Mouse (Mus musculus) megakaryocyte, adult 5-6 weeks (primary cell): ENCODE measurements around the gene Mamdc4. TPM values are rescaled to one million over a fixed set of nuclear protein-coding genes. Genes with fewer than 3 reads are reported as not detected.

Experiments used
- ATAC-seq: 2 replicates; pipeline ENCODE4 v1.8.0; 2016; ENCODE audit warnings: mild to moderate bottlenecking, inconsistent platforms; ENCODE audit not compliant: poor library complexity, severe bottlenecking
- total RNA-seq, 2 experiments: library from RNA; stranded (forward) in 1 of 2; stranded (reverse) in 1 of 2; fragments of 153-499, 151-499 nt in 1 of 2; fragments of 221-1000, 200-1000 nt in 1 of 2; gene quantifications; 2 replicates each; pipeline versions ENCODE4 v1.2.3 to v1.2.4; 2015 to 2017

The Mamdc4 gene
- 0.09 and 2.3 TPM in 2 replicates for total RNA-seq (2015)
- 0.15 and 5.0 TPM in 2 replicates for total RNA-seq (2017)

- ATAC-seq = peak; percentile 93
Measured at GRCm38 (mm10) chr2:25574579-25575431, at the start of gene Mamdc4, which contains the start of gene Phpt1. TSS of gene Mamdc4 (minus strand) at chr2:25574845. TSS of gene Phpt1 (minus strand) at chr2:25575224.

- ATAC-seq = peak; percentile 90
Measured at GRCm38 (mm10) chr2:25621229-25622200, 46.9 kb upstream of the Mamdc4 start, which contains the start of gene Tmem141. TSS of gene Tmem141 (minus strand) at chr2:25622005.

- ATAC-seq = no peak; the same call in 1 of the 2 replicates
Measured at GRCm38 (mm10) chr2:25620852-25621228, 46.2 kb upstream of the Mamdc4 start.

- ATAC-seq = no peak
Measured at GRCm38 (mm10) chr2:25620386-25620785, 45.7 kb upstream of the Mamdc4 start.

- no peak for ATAC-seq
Measured at GRCm38 (mm10) chr2:25617578-25617977, 42.9 kb upstream of the Mamdc4 start, which contains the start of gene Ccdc183. TSS of gene Ccdc183 (minus strand) at chr2:25617678.

- no peak for ATAC-seq
Measured at GRCm38 (mm10) chr2:25616398-25616797, 41.8 kb upstream of the Mamdc4 start.

- peak; percentile 43 for ATAC-seq
Measured at GRCm38 (mm10) chr2:25608671-25609070, 34.0 kb upstream of the Mamdc4 start.

- ATAC-seq = peak; percentile 96
Measured at GRCm38 (mm10) chr2:25607761-25608622, 33.3 kb upstream of the Mamdc4 start, which contains the start of gene Rabl6. TSS of gene Rabl6 (minus strand) at chr2:25608521.

GRCm38 (mm10) chr2:25602526-25602925 is 27.9 kb upstream of the Mamdc4 start:
- ATAC-seq = no peak

GRCm38 (mm10) chr2:25600037-25600436 is 25.4 kb upstream of the Mamdc4 start:
- ATAC-seq = no peak

GRCm38 (mm10) chr2:25598749-25599148 is 24.1 kb upstream of the Mamdc4 start:
- no peak for ATAC-seq

- ATAC-seq = no peak
Measured at GRCm38 (mm10) chr2:25596765-25597510, 22.3 kb upstream of the Mamdc4 start.

- 0 out of 2 replicates have a peak, but pooled peaks have one; percentile 51 for ATAC-seq
Measured at GRCm38 (mm10) chr2:25591863-25592262, 17.2 kb upstream of the Mamdc4 start.

GRCm38 (mm10) chr2:25588227-25588907 is 13.7 kb upstream of the Mamdc4 start:
- ATAC-seq = no peak

GRCm38 (mm10) chr2:25587290-25587689 is 12.6 kb upstream of the Mamdc4 start:
- no peak for ATAC-seq

- no peak for ATAC-seq
Measured at GRCm38 (mm10) chr2:25585601-25586000, 11.0 kb upstream of the Mamdc4 start.

GRCm38 (mm10) chr2:25584856-25585255 is 10.2 kb upstream of the Mamdc4 start:
- no peak for ATAC-seq

- ATAC-seq = no peak
Measured at GRCm38 (mm10) chr2:25584152-25584551, 9.5 kb upstream of the Mamdc4 start.

- ATAC-seq = no peak
Measured at GRCm38 (mm10) chr2:25583571-25583970, 8.9 kb upstream of the Mamdc4 start.
